Mouse (Mus musculus): Measurements from ENCODE around the gene Ndufv1.

DNA sequence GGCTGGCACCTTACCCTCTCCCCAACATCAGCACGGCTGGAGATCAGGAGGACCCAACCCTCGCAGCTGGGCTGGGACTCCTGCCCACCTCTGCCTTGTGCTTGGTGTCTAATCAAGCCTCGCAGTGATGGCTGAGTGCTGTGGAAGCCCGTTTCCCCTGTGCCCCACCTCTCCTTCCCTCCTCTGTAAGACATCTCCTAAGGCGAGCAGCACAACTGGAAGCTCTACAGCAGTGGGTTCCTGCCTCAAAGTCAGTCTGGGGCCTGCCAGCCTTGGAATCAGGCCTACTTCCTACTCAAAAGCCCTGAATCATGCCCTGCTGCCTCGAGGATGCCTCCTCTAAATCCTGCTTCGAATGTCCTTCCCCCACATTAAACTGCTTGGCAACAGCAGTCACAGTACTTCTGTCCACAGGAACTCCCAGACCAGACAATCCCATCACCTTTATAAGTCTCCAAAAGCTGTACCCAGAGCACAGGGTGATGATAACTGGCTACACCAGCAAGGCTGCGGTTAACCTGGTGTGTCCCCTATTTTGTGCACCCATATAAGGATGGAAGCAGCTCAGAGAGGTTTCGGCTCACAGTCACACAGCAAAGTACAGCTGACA is 13.4 kb downstream of the Ndufv1 start:
- no peak for TF ChIP-seq CTCF (IDR thresholded peaks at IDR 0.05; ENCODE audit: low read depth)
- no peak for TF ChIP-seq EP300 (IDR thresholded peaks at IDR 0.05; ENCODE audit: low read depth)
